21 mouse cellular contexts compared by ENCODE assay signal in genomic region chr1:91630206-91630605, GRCm38 (mm10).
DNase-seq lines count a peak whose midpoint lies in the region; ATAC-seq lines count a peak whose summit lies in the region.
"Had no signal": no experiment of that assay in that cellular context is flagged by ENCODE, and none has a peak within 500 bp of the region (broad histone marks: within the 10 kb centered on the region; RNA-seq: fewer than 3 reads in every experiment).

No protein-coding gene starts in this region.

- H3K36me3 ChIP-seq in embryonic facial prominence, embryonic 11.5 days (replicated peaks; ENCODE audit: control insufficient read depth, insufficient read depth, low read depth, low read length), result no peaks in the 10 kb centered on the region
- no peaks in the 10 kb centered on the region for H3K36me3 ChIP-seq in embryonic facial prominence, embryonic 10.5 days (replicated peaks)
- H3K36me3 ChIP-seq in embryonic facial prominence, embryonic 13.5 days, result no peaks in the 10 kb centered on the region
- H3K36me3 ChIP-seq in hindbrain, embryonic 10.5 days, result no peaks in the 10 kb centered on the region
- H3K36me3 ChIP-seq: forebrain, embryonic 12.5 days; liver, embryonic 15.5 days; stomach, embryonic 15.5 days had no signal

- WGBS in embryonic facial prominence, embryonic 11.5 days, result 77% methylated on average over 12 of the region's 12 CpGs
- WGBS in embryonic facial prominence, embryonic 10.5 days, result 81% methylated on average over 12 of the region's 12 CpGs
- 41% methylated on average over 12 of the region's 12 CpGs for WGBS in embryonic facial prominence, embryonic 13.5 days
- WGBS in hindbrain, embryonic 10.5 days, result 83% methylated on average over 12 of the region's 12 CpGs

- H3K9me3 ChIP-seq in embryonic facial prominence, embryonic 11.5 days (replicated peaks; ENCODE audit: control insufficient read depth, low read length), result no peaks in the 10 kb centered on the region
- no peaks in the 10 kb centered on the region for H3K9me3 ChIP-seq in embryonic facial prominence, embryonic 10.5 days
- H3K9me3 ChIP-seq in embryonic facial prominence, embryonic 13.5 days, result no peaks in the 10 kb centered on the region
- H3K9me3 ChIP-seq in hindbrain, embryonic 10.5 days, result no peaks in the 10 kb centered on the region
- H3K9me3 ChIP-seq: forebrain, embryonic 12.5 days; liver, embryonic 15.5 days; stomach, embryonic 15.5 days had no signal

- 0 out of 2 replicates have a peak overlapping the region, but pooled peaks have one; percentile 20 for H3K27ac ChIP-seq in embryonic facial prominence, embryonic 11.5 days (replicated peaks; ENCODE audit: low read depth, low read length)
- no peak overlapping the region for H3K27ac ChIP-seq in embryonic facial prominence, embryonic 10.5 days (replicated peaks)
- H3K27ac ChIP-seq in embryonic facial prominence, embryonic 13.5 days, result peak overlapping the region; percentile 57
- H3K27ac ChIP-seq in hindbrain, embryonic 10.5 days, result no peak overlapping the region
- H3K27ac ChIP-seq: forebrain, embryonic 12.5 days; layer of hippocampus, adult 2 months; left cerebral cortex, adult 2 months; liver, embryonic 15.5 days; stomach, embryonic 15.5 days had no signal

- no peak overlapping the region for H3K9ac ChIP-seq in embryonic facial prominence, embryonic 11.5 days (replicated peaks; ENCODE audit: low read length)
- no peak overlapping the region for H3K9ac ChIP-seq in embryonic facial prominence, embryonic 13.5 days
- H3K9ac ChIP-seq: forebrain, embryonic 12.5 days; liver, embryonic 15.5 days; stomach, embryonic 15.5 days had no signal

- ATAC-seq in embryonic facial prominence, embryonic 11.5 days (replicated peaks; ENCODE audit: insufficient number of reproducible peaks, low FRiP score, low TSS enrichment, low read depth), result no peak
- ATAC-seq in embryonic facial prominence, embryonic 13.5 days (ENCODE audit: insufficient number of reproducible peaks, insufficient read depth, low FRiP score, low TSS enrichment, low read depth), result no peak
- ATAC-seq: hindbrain, embryonic 16.5 days; lung, postnatal 0 days; midbrain, embryonic 16.5 days had no signal

- no peak overlapping the region for H3K4me2 ChIP-seq in embryonic facial prominence, embryonic 11.5 days (ENCODE audit: low read depth, low read length)
- H3K4me2 ChIP-seq in embryonic facial prominence, embryonic 13.5 days, result no peak overlapping the region
- H3K4me2 ChIP-seq: forebrain, embryonic 12.5 days; heart, embryonic 11.5 days; liver, embryonic 15.5 days; stomach, embryonic 15.5 days had no signal

- no peak for DNase-seq in embryonic facial prominence, embryonic 11.5 days (ENCODE audit: low spot score)
- no peak for DNase-seq in embryonic facial prominence, embryonic 10.5 days (ENCODE audit: low spot score)
- DNase-seq in Muller cell, postnatal 12 days (ENCODE audit: inconsistent ontology term), result peak; percentile 20
- DNase-seq in thymus, postnatal 0 days (ENCODE audit: low spot score), result peak; percentile 69
- no peak for DNase-seq in spleen, postnatal 36 days (ENCODE audit: low spot score in 2 of 2)
- DNase-seq in hindbrain, embryonic 10.5 days (ENCODE audit: low spot score), result no peak
- DNase-seq in right cerebral cortex, postnatal 10 days (ENCODE audit: low spot score in 2 of 2), result no peak
- DNase-seq: cerebellum, adult 2 months; gastrocnemius, postnatal 36 days; kidney, adult 18-20 months; spleen, adult 18-20 months had no signal

- H3K4me3 ChIP-seq in embryonic facial prominence, embryonic 11.5 days (ENCODE audit: low read depth, low read length), result no peak overlapping the region
- H3K4me3 ChIP-seq in embryonic facial prominence, embryonic 10.5 days, result no peak overlapping the region
- H3K4me3 ChIP-seq in embryonic facial prominence, embryonic 13.5 days, result no peak overlapping the region
- no peak overlapping the region for H3K4me3 ChIP-seq in hindbrain, embryonic 10.5 days
- H3K4me3 ChIP-seq: forebrain, embryonic 12.5 days; layer of hippocampus, adult 2 months; left cerebral cortex, adult 2 months; liver, embryonic 15.5 days; stomach, embryonic 15.5 days had no signal

- H3K4me1 ChIP-seq in embryonic facial prominence, embryonic 11.5 days (ENCODE audit: control insufficient read depth, insufficient read depth, low read length), result no peaks in the 10 kb centered on the region
- H3K4me1 ChIP-seq in embryonic facial prominence, embryonic 10.5 days, result peaks cover 20% of the 10 kb centered on the region
- peaks cover 47% of the 10 kb centered on the region for H3K4me1 ChIP-seq in embryonic facial prominence, embryonic 13.5 days
- H3K4me1 ChIP-seq in hindbrain, embryonic 10.5 days (replicated peaks), result 0 out of 2 replicates have a peak, but pooled peaks cover under 1% of the 10 kb centered on the region
- H3K4me1 ChIP-seq: forebrain, embryonic 12.5 days; liver, embryonic 15.5 days; stomach, embryonic 15.5 days had no signal

- no peaks in the 10 kb centered on the region for H3K27me3 ChIP-seq in embryonic facial prominence, embryonic 11.5 days (ENCODE audit: control insufficient read depth, insufficient read depth, low read length)
- no peaks in the 10 kb centered on the region for H3K27me3 ChIP-seq in embryonic facial prominence, embryonic 10.5 days (replicated peaks; ENCODE audit: low read depth, poor library complexity, severe bottlenecking)
- no peaks in the 10 kb centered on the region for H3K27me3 ChIP-seq in embryonic facial prominence, embryonic 13.5 days
- H3K27me3 ChIP-seq in hindbrain, embryonic 10.5 days (ENCODE audit: insufficient read depth, poor library complexity, severe bottlenecking), result no peaks in the 10 kb centered on the region; the same call in 1 of the 2 replicates
- H3K27me3 ChIP-seq: forebrain, embryonic 12.5 days; liver, embryonic 15.5 days; stomach, embryonic 15.5 days had no signal

Comparison
In these comparisons a context has a peak if more than half of its experiments do, and no peak if none do; other contexts are left out.
1. H3K27ac ChIP-seq: peak in embryonic facial prominence, embryonic 11.5 days (single experiment) and embryonic facial prominence, embryonic 13.5 days (single experiment); none in embryonic facial prominence, embryonic 10.5 days (single experiment) and hindbrain, embryonic 10.5 days (single experiment).
2. DNase-seq: peak in Muller cell, postnatal 12 days (single experiment) and thymus, postnatal 0 days (single experiment); none in embryonic facial prominence, embryonic 11.5 days (single experiment), embryonic facial prominence, embryonic 10.5 days (single experiment), spleen, postnatal 36 days (0 of 2), hindbrain, embryonic 10.5 days (single experiment) and right cerebral cortex, postnatal 10 days (0 of 2).